ENCODE assay signal across 20 mouse cellular contexts in genomic region chr14:27231974-27232780, GRCm38 (mm10).
DNase-seq lines count a peak whose midpoint lies in the region; TF ChIP-seq lines count a peak whose summit lies in the region.
"Had no signal": no experiment of that assay in that cellular context is flagged by ENCODE, and none has a peak within 500 bp of the region (broad histone marks: within the 10 kb centered on the region; RNA-seq: fewer than 3 reads in every experiment).

No protein-coding gene starts in this region.

- peaks cover 13% of the 10 kb centered on the region for H3K9me3 ChIP-seq in E14TG2a.4 (ENCODE audit: low read length)
- no peaks in the 10 kb centered on the region for H3K9me3 ChIP-seq in embryonic facial prominence, embryonic 10.5 days
- H3K9me3 ChIP-seq: forebrain, embryonic 10.5 days; hindbrain, embryonic 10.5 days; limb, embryonic 15.5 days; lung, embryonic 15.5 days; midbrain, embryonic 12.5 days; stomach, embryonic 15.5 days had no signal

- intact Hi-C loops in heart, adult 2 months (cut with DNase I) = loop anchor here (5.0 kb wide), 1 partner anchor 110 kb away; no protein-coding TSS in a partner anchor
- intact Hi-C loops in left cerebral cortex, postnatal 10 days (cut with DNase I) = no loop called here

- no peak for TF ChIP-seq POLR2A in heart, adult 2 months (IDR thresholded peaks at IDR 0.05; ENCODE audit: insufficient read depth, low read depth, low read length)

- no peak overlapping the region for H3K9ac ChIP-seq in heart, adult 2 months (ENCODE audit: low read depth, low read length)
- H3K9ac ChIP-seq: limb, embryonic 15.5 days; liver, embryonic 14.5 days; lung, embryonic 15.5 days; midbrain, embryonic 12.5 days; stomach, embryonic 15.5 days had no signal

- no peak for TF ChIP-seq CTCF in heart, adult 2 months (IDR thresholded peaks at IDR 0.05)
- no peak for TF ChIP-seq CTCF in E14TG2a.4 (conservative IDR thresholded peaks at IDR 0.05; ENCODE audit: low read length)

- no peaks in the 10 kb centered on the region for H3K27me3 ChIP-seq in heart, adult 2 months (ENCODE audit: control insufficient read depth, insufficient read depth, low read length)
- H3K27me3 ChIP-seq in E14TG2a.4 (ENCODE audit: insufficient read depth, low read length) = no peaks in the 10 kb centered on the region
- no peaks in the 10 kb centered on the region for H3K27me3 ChIP-seq in embryonic facial prominence, embryonic 10.5 days (replicated peaks; ENCODE audit: low read depth, poor library complexity, severe bottlenecking)
- H3K27me3 ChIP-seq: limb, embryonic 15.5 days; lung, embryonic 15.5 days; midbrain, embryonic 12.5 days; stomach, embryonic 15.5 days had no signal

- peaks cover 33% of the 10 kb centered on the region for H3K4me1 ChIP-seq in heart, adult 2 months (ENCODE audit: control insufficient read depth, insufficient read depth, low read length)
- H3K4me1 ChIP-seq in E14TG2a.4 (replicated peaks; ENCODE audit: low read depth, low read length) = peaks cover 54% of the 10 kb centered on the region
- H3K4me1 ChIP-seq in embryonic facial prominence, embryonic 10.5 days = peaks cover 44% of the 10 kb centered on the region

- no peak for DNase-seq in heart, adult 2 months
- no peak for DNase-seq in heart, adult 8-10 months (ENCODE audit: low spot score)
- DNase-seq in lung, postnatal 25 days (ENCODE audit: low spot score) = peak; percentile 51
- DNase-seq in lung, postnatal 4 days = no peak
- no peak for DNase-seq in embryonic facial prominence, embryonic 10.5 days (ENCODE audit: low spot score)
- DNase-seq in left cerebral cortex, postnatal 10 days (ENCODE audit: extremely low spot score in 1 of 2, low spot score in 2 of 2) = no peak
- no peak for DNase-seq in layer of hippocampus, postnatal 10 days (ENCODE audit: low spot score in 2 of 2)
- DNase-seq: adrenal gland, postnatal 36 days; cerebellum, adult 11 months; cerebellum, postnatal 10 days; kidney, postnatal 25 days; left cerebral cortex, postnatal 4 days had no signal

- H3K4me3 ChIP-seq in heart, adult 2 months = no peak overlapping the region
- peak overlapping the region; percentile 20 for H3K4me3 ChIP-seq in E14TG2a.4 (replicated peaks; ENCODE audit: low read length)
- H3K4me3 ChIP-seq in embryonic facial prominence, embryonic 10.5 days = no peak overlapping the region
- H3K4me3 ChIP-seq: forebrain, embryonic 10.5 days; hindbrain, embryonic 10.5 days; limb, embryonic 15.5 days; lung, embryonic 15.5 days; midbrain, embryonic 12.5 days; stomach, embryonic 15.5 days had no signal

- WGBS in heart, adult 2 months = 78% methylated on average over 25 of the region's 25 CpGs
- 89% methylated on average over 25 of the region's 25 CpGs for WGBS in embryonic facial prominence, embryonic 10.5 days

- no peaks in the 10 kb centered on the region for H3K79me2 ChIP-seq in heart, adult 2 months (replicated peaks; ENCODE audit: control insufficient read depth, insufficient read depth, low read length)

- peak overlapping the region; percentile 92 for H3K27ac ChIP-seq in heart, adult 2 months
- H3K27ac ChIP-seq in embryonic facial prominence, embryonic 10.5 days (replicated peaks) = 0 out of 2 replicates have a peak overlapping the region, but pooled peaks have one; percentile 8
- H3K27ac ChIP-seq: hindbrain, embryonic 10.5 days; limb, embryonic 15.5 days; liver, embryonic 14.5 days; lung, embryonic 15.5 days; midbrain, embryonic 12.5 days; stomach, embryonic 15.5 days had no signal

- H3K36me3 ChIP-seq in heart, adult 2 months (ENCODE audit: control insufficient read depth, insufficient read depth, low read length) = peaks cover 9% of the 10 kb centered on the region
- no peaks in the 10 kb centered on the region for H3K36me3 ChIP-seq in E14TG2a.4 (ENCODE audit: insufficient read depth, low read length)
- H3K36me3 ChIP-seq in embryonic facial prominence, embryonic 10.5 days (replicated peaks) = no peaks in the 10 kb centered on the region
- H3K36me3 ChIP-seq: forebrain, embryonic 10.5 days; hindbrain, embryonic 10.5 days; limb, embryonic 15.5 days; lung, embryonic 15.5 days; midbrain, embryonic 12.5 days; stomach, embryonic 15.5 days had no signal

- TF ChIP-seq EP300 in heart, adult 2 months (IDR thresholded peaks at IDR 0.05; ENCODE audit: insufficient read depth, low read depth, low read length) = no peak
